Mouse (Mus musculus) right cerebral cortex, postnatal 14 days (tissue): ENCODE results near the gene Cmya5.
"Not testable (repeated sequence)": the region's sequence is repeated elsewhere in the genome, so short reads cannot be mapped to it uniquely, and the experiment has no call there.

Experiments used
- DNase-seq: peaks from one replicate; pipeline ENCODE4 v3.0.0; 2022

Cmya5 gene

DNA sequence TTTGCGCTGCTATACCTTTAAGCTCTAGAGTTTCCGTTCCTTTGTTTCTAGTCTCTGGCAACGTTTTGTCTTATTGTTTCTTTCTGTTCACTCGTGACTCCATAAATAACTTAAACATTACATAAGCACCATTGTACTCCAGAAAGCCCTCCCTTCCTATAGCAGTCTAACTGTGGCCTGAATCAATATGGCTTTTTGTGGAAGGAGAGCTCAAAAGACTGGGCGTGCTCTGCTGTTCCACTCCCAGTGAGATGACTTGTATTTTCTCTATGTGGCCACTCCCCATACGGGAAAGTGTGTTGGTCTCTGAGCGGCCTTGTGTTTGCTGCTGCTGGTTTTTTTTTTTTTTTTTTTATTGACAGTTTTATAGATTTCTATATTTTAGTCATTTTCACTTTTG is 27.3 kb downstream of the Cmya5 start:
- no peak for DNase-seq

DNA sequence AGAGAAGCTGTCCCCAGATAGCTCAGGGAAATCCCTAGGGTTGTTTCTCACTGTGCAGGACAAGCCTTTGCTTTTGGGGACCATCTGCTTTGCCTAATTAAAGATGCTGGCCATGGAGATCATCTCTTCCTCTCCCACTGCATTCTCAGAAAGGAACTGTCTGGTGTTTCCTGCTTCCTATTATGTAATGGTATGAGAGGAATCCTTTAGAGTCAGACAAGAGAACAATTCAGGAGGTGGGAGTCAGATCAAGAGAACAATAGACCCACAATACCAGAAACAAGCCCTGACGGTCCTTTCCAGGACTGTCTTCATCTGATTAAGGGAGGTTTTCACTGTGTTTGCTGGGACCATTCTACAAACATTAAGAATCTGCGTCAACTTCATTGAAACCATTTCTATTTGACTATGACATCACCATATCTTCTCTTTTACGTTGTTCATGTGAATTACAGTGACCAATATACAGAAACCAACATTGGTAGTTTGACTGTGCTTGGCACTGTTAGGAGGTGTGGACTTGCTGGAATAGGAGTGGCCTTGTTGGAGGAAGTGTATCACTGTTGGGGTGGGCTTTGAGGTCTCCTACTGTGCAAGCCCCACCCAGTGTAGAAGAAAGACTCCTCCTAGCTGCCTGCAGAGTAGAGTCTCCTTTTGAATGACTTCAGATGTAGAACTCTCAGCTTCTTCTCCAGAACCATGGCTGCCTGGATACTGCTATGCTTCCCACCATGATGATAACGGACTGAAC is 42.0 kb downstream of the Cmya5 start:
- DNase-seq = no peak

DNA sequence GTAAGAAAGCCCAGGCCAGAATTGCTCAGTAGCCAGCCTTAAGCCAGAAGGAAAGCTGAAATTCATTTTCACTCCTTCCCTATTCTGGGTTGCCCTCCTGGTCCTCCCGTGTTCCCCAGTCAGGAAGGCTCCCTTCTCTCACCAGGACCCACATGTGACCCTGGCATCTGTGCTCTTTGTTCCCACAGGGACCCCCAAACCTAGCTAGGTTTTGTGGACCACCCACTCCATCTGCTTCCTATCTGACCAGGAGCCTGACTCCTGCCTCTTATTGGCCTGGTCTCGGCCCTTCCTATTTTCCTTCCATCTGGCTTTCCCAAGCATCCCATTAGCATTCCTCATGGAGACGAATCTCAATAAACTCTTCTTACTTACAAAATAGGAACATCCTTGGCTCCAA is 45.9 kb downstream of the Cmya5 start:
- DNase-seq = no peak

DNA sequence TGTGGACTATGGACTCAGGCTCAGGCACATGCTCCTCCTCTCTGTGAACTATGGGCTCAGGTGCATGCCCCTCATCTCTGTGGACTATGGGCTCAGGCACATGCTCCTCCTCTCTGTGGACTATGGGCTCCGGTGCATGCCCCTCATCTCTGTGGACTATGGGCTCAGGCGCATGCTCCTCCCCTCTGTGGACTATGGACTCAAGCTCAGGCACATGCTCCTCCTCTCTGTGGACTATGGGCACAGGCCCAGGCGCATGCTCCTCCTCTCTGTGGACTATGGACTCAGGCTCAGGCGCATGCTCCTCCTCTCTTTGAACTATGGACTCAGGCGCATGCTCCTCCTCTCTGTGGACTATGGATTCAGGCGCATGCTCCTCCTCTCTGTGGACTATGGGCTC is 47.9 kb downstream of the Cmya5 start:
- DNase-seq = no peak

DNA sequence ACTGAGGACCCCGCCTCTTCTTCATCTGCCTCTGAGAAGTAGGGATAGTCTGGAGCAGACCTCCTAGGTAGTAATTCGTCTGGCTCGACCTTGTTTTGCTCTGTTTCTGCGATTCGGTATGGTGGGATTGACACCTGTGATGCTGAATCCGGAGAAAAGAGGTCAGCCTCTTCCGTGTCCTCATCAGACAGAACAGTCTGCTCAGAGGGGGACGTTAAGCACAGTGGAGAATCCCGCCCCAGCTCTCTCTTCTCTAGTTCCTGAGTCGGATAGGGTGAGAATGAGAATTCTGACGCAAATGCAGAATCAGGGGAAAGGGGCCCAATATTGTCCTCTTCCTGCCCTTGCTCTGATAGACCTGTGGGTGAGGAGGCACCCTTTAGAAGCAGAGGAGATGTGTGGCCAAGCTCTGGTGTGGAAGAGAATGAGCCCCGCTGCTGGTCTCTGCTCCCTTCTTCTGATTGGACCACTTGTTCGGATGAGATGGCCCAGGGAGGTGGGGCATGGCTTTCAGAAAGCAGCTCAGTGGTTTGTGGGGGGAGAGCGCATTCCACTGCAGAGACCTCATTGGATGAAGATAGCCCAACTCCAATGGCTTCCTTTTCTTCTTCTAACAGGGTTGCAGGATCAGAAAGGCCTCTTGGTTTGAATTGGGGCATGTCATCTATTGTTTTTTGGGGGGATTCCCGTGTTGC is 49.3 kb downstream of the Cmya5 start:
- no peak for DNase-seq

DNA sequence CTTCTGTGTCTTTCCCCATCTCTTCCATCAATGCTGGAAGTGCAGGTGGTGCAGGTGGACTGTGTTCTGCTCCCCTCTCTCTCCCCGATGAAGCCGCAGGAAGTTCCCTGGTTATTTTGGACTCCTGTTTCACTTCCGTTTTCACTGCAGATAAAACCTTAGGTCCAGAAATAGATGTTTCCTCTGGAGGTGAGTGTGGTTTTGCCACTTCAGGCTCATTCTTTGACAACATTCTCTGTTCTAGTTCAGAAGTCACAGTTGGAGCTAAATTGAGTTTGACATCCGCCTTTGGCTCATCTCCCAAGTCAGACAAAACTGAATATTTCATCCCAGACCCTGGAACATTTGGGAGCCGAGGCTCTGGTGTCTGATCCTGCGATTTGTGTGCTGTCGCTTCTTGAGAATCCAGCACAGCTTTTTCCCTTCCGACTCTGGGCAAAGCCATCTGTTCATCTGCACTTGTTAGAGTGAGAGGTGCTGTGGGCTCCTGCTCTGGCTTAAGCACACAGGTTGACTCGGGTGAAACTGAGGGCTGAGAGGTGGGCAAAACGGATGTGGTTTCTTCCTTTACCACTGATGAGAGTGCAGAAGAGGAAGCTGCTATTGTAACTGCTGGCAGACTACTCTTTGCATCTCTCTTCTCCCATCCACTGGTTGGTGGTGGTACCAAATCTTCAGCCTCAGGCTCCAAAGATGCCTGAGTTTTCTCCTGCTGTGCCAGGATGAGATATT is 50.2 kb downstream of the Cmya5 start:
- no peak for DNase-seq

DNA sequence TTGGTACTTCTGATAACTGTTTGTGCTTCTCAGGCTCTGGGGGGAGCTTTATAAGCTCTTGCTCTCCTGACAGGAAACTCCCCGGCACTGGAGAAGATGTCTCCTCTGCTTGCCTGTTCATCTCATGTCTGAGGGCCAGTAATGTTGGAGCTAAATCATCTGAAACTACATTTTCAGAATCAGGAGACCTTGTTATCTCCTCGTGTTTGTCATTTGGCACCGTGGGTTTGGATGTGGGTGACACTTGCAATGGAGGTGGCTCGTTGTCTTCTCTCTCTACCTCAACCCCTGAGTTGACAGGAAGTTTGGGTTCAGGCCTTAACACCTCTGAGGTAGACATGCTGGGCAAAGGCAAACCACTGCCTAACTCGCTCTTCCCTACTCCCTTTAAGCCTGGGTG is 50.8 kb downstream of the Cmya5 start:
- no peak for DNase-seq

DNA sequence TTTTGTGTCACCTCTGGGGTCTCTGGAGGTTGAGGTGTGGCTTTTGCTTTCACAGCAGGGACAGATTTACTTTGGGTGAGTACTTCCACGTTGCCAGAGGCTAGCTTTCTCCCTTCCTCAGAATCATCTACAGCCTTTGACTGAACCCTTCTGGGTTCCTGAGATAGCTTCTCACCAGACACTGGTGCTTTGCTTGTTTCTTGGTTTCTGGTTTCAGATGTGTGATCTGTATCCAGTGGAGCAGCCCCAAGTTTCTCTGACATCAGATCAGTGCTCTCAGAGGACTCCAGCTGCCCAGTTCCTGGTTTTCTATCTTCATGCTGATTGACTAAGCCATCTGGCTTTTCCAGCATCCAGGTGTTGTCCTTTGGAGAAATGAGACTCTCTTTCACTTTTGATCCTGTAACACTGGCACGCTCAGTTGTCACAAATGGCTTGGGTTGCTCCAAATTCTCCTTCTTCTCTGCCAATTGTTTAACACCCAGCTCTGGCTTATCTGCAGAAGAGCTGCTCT is 51.6 kb downstream of the Cmya5 start:
- no peak for DNase-seq

DNA sequence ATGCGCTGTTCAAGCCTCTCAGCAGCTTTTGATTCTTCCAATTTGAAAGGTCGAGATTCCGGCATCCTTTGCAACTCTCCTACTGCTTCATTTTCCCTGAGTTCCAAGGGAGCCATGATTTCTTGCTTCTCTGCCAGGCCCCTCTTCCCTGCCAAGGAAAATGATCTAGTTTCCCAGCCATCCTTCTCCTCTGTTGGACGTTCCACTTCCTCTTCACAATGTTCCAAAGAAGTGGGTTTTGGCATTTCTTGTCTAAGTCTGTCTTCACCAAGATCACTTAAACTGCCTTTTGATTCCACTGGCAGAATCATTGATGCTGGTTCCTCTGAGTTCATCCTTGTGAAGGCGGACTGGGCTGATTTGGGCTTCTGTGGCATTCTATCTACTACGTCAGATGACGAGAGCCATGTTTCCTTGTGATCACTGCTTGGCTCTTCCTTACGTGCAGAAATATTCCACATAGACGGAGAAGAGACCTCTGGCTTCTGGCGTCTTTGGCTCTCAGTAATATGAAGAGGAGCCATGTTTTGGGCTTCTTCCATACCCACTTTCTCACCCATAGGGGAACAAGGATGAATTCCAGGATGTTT is 52.6 kb downstream of the Cmya5 start:
- DNase-seq = peak; percentile 23

DNA sequence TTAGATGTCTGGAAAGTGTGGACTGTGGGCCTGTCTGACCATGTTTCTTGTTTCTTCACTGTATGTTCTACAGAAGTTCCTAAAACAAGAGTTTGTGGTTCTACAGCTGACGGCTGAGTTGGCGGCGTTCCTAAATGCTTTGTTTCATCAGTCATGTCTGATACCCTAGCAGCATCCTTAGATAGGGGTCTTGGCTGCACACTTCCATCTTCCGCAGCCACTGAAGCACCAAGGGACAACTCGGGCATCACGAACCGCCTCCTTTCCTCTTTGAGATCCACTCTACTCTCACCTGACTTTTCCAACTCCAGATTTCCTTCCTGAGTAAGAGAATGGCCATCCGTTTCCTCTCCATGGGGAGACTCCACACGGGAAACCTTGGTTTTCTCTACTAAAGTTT is 53.3 kb downstream of the Cmya5 start:
- no peak for DNase-seq

DNA sequence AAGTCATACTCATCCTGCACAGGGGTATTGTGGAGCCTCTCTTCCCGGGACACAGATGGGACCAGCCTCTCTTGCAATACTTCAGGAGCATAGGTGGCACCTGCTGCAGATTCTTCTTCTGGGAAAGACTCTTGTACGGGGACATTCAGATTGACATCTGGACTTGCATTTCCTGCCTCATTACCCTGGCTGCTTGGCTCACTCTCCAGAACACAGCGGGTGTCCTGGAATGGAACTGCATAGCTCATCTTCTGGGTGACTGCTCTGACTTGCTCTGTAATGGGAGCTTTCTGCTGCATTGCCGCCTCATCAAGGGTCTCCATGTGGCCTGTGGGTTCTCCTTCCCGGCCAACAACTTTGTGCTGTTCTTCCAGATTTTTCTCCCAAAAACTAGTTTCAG is 55.0 kb downstream of the Cmya5 start:
- DNase-seq = no peak

DNA sequence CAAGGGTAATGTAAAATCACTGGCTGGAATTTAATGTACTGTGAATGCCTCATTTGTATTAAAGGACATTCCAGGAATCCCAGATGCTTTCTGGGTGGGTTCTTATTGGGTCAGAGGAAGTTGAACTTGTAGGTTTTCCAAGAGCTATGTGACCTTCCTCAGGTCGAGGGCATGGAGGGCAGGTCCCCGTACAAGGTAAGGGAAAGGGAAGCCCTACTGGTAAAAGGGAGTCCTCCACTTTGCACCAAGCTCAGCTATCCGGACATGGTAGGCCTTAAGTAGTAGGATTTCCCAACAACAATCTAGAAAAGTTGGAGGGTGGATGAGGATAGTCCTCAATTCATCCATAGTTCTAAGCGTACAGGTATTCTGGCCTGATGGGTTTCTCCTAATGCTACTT is 58.8 kb downstream of the Cmya5 start:
- no peak for DNase-seq

DNA sequence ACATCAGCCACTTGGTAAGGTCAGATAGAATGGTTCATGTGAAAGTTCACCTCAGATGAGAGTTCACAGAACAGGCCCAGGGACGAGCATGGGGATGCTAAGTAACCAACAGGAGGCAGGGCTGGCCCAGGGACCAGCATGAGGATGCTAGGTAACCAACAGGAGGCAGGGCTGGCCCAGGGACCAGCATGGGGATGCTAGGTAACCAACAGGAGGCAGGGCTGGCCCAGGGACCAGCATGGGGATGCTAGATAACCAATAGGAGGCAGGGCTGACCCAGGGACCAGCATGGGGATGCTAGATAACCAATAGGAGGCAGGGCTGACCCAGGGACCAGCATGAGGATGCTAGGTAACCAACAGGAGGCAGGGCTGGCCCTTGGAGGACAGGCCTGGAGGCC is 62.2 kb downstream of the Cmya5 start:
- DNase-seq = not testable (repeated sequence)

DNA sequence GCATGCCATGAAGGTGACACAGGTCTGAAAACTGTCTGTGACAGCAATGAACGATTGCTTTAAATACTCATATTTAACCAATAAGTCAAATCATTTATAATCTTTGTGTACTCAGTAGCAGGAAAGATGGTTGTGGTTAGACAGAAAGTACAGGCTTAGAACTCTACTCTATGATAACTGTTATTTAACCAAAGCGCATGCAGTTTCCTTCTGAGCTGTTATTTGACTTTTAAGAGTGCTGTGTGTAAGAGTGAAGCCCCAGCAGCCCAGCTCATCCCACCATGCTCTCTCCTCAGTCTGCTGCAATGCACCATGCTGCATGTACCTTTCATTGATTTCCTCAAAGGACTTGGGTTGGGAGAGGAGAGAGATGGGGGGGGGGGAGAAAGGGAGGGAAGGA is 63.7 kb downstream of the Cmya5 start:
- no peak for DNase-seq

DNA sequence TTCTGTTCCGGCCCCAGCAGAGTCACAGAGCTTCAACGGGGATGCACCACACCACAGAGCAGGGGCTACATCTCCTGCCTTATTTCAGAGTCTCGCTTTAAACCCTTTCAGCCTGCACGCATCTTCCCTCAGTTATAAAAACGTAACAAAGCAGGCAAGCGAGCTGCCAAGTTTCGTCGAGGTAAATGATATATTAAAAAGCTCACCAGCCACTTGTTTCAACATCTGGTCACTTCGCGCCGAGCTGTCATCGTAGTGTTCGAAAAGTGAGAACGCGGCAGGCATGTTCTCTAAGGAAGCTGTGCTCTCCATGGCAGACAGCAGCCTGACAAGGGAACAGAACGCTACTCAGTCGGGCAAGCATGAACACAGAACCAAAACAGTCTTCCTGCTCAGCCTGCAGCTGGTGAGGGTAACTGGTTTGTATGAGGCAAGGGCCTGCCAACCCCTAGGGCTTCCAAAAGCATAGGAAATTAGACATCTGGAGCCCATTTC is 70.3 kb downstream of the Cmya5 start:
- DNase-seq = peak; percentile 23

DNA sequence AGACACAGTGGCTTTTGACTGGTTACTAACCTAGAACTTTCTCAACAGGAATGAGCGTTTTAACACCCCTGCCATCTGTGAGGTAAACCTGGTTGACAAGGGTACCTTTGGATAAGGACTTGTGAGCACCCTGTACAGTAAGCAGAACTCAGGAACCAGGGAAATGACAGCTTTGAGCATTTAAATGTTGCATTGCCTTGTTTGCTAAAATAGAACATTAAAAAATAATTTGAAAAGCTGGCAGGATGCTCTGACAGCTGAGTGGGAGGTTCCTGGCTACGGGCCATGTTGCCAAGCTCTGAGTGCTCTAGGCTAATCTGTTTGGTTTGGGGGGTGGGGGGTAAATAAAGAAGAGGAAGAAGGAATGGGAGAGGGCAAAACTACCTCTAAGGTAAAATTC is 70.9 kb downstream of the Cmya5 start:
- DNase-seq = peak; percentile 70

DNA sequence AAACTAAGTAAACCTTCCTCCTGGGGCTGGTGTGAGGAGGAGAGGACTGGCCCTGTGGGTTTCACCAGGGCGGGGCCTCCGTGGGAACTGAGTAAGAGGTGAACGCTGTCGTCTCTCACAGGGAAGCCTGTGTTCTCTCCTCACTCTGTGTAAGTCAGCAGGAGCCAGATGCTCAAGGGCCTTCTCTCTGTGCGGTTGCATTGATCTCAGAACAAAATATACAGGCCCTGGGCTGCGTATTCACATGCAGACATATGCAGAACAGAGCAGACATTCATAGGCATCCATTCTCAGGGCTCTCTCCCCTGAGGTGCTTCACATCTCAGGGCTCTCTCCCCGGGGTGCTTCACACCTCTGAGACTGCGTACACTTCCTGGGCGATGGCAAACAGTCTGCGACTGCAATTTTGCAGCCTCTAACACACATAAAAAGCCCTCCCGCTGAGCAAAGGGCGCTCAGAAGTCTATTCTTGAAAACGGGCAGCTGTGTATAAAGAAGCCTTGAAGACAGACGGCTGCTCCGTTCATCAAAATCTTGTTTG is 71.6 kb downstream of the Cmya5 start:
- no peak for DNase-seq

DNA sequence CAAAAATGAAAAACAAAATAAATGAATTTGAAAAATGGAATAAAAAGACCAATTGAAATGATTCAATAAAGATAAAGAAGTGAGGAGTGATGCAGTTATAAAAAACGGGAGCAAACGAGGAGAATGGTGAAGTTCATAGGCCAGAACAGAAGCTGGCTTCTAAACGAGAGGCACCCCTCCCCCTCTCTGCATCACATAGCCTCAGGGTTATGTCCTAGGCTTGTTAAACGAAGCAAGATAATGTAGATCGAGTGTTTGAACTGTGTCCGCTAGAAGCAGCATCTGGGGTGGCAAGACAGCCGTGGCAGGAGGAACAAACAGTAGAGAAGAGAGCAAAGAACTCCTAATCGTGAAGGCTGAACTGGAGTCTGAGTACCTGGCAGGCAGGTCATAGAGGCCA is 74.1 kb downstream of the Cmya5 start:
- DNase-seq = no peak

DNA sequence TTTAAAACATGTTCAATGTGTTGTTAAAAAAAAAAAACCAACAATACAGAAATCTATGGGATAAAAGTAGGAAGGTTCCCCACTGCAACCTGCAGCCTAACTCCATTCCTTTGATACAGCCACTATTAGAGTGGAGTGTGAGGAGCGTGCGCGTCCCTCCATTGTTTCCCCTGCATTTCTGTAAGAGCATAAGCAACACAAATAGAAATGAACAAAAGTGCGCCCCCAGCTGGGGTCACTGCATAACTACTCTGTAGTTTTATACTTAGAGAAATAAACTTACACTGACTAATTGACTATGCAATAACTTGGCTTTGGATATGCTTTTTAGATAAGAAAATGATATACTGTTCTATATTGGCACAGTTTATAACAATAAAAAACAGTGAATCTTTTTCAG is 75.0 kb downstream of the Cmya5 start:
- peak; percentile 33 for DNase-seq

DNA sequence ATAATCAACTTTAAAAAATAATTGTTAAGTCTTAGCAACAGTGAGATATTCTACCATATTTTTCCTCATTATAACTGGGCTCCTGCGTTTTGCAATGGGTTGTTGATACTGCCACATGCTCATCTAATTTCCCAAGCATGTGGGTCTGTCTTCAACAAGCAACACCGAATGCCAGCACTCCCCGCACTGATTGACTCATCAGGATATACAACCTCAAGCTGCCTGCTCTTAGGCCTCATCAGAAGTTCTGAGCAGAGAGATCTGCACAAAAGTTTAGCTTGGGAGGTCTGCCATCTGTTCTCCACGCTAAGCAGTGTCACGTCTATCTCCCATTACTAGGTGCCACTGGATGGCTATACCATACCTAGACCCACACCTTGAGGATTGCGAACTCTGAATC is 76.2 kb downstream of the Cmya5 start:
- DNase-seq = no peak

DNA sequence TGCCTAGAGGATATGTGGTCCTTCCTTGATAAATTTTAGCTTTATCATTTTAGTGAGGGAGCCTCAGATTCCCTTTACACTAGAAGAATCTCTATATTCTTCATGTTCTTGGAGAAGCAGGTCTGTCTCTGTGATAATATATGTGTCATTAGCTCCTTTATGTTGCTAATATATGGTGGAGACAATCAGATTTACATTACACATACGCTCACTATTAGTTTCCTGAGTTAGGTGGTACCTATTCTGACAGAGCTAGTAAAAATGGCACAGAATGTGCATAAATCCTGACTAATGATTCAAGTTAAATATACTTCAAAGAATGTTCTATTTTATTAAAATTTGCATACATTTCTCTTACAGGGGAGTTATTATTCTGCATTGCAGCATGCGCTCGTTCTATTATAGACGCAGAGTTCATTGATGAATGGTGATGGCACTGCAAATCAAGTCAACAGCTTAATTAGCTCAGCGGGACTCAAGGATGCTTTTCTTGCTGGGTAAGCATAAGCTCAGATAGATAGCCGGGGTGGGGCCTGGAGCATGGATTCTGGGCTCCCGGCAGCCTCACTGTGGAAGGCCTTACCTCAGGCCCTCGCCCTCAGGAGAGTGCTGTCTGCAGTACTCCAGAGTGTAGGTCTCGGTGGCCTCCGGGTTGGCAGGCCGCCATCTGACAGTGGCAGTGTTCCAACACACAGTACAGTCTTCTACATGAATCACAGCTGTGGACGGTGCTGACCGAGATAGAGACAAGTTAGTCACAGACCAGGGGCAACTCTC is 81.5 kb downstream of the Cmya5 start:
- peak; percentile 64 for DNase-seq

DNA sequence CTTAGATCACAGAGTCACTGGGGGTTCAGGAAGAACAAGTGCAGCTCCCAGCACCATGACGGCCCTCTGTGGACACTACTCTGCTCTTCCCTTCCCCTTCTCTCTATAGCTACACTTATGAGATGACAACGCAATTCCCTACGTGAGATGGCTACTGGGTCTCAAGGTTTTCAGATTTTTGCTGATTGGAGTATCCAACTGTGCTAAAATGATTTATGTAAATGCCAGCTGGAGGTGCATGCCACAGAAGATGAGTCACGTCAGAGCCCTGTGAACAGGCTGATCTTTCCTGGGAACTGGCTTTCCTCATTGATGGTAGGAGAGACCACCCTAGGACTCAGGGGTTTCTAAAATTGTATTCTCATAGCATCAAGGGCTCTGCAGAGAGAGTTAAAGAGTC is 83.2 kb downstream of the Cmya5 start:
- DNase-seq = no peak
